In genomic region chr6:91028256-91028655, GRCm38 (mm10) we compare ENCODE assay signal across 21 mouse cellular contexts.
"Had no signal": no experiment of that assay in that cellular context is flagged by ENCODE, and none has a peak within 500 bp of the region (broad histone marks: within the 10 kb centered on the region; RNA-seq: fewer than 3 reads in every experiment).

No protein-coding gene starts in this region.

- H3K4me1 ChIP-seq: lung, embryonic 15.5 days; megakaryocyte, embryonic 14.5 days; midbrain, embryonic 13.5 days; midbrain, embryonic 15.5 days; neural tube, embryonic 13.5 days; neural tube, embryonic 15.5 days had no signal

- ATAC-seq: lung, postnatal 0 days; midbrain, embryonic 13.5 days; midbrain, embryonic 15.5 days had no signal

- H3K9ac ChIP-seq: lung, embryonic 15.5 days; midbrain, embryonic 13.5 days; midbrain, embryonic 15.5 days; neural tube, embryonic 13.5 days; neural tube, embryonic 15.5 days had no signal

- H3K27ac ChIP-seq: lung, embryonic 15.5 days; macrophage; midbrain, embryonic 13.5 days; midbrain, embryonic 15.5 days; neural tube, embryonic 13.5 days; neural tube, embryonic 15.5 days had no signal

- H3K36me3 ChIP-seq: lung, embryonic 15.5 days had no signal

- H3K27me3 ChIP-seq: lung, embryonic 15.5 days; megakaryocyte, embryonic 14.5 days; midbrain, embryonic 13.5 days; midbrain, embryonic 15.5 days; neural tube, embryonic 13.5 days; neural tube, embryonic 15.5 days had no signal

- DNase-seq: lung, adult 2 months; lung, postnatal 14 days; lung, postnatal 36 days; retina, postnatal 1 day; right cerebral cortex, adult 18-20 months; right cerebral cortex, postnatal 25 days; right cerebral cortex, postnatal 4 days; spleen, adult 18-20 months; thymus, adult 18-20 months; thymus, postnatal 14 days; thymus, postnatal 36 days had no signal

- H3K4me2 ChIP-seq: lung, embryonic 15.5 days; midbrain, embryonic 11.5 days; midbrain, embryonic 13.5 days; midbrain, embryonic 15.5 days; neural tube, embryonic 13.5 days; neural tube, embryonic 15.5 days had no signal

- H3K4me3 ChIP-seq: lung, embryonic 15.5 days; megakaryocyte, embryonic 14.5 days; midbrain, embryonic 13.5 days; midbrain, embryonic 15.5 days; myocyte; neural tube, embryonic 13.5 days; neural tube, embryonic 15.5 days had no signal

- H3K9me3 ChIP-seq: lung, embryonic 15.5 days; megakaryocyte, embryonic 14.5 days; midbrain, embryonic 13.5 days; midbrain, embryonic 15.5 days; neural tube, embryonic 13.5 days; neural tube, embryonic 15.5 days had no signal
